Mouse (Mus musculus) cortical plate, adult 2 months (tissue): ENCODE results near the gene Snx11. TPM values are rescaled to one million over a fixed set of nuclear protein-coding genes. Genes with fewer than 3 reads are reported as not detected.

Source experiments
- H3K27ac ChIP-seq: fragments of 200-500 bp; 2 replicates; pipeline ENCODE4 v1.5.1; 2012; ENCODE audit warnings: low read length, control low read depth, inconsistent platforms; ENCODE audit not compliant: insufficient read depth
- H3K4me1 ChIP-seq: fragments of 200-500 bp; 2 replicates; pipeline ENCODE4 v1.6.1; 2011; ENCODE audit warnings: low read length; ENCODE audit not compliant: control insufficient read depth, insufficient read depth
- H3K4me3 ChIP-seq: fragments of 200-500 bp; 2 replicates; pipeline ENCODE4 v1.5.1; 2011; ENCODE audit warnings: mild to moderate bottlenecking, low read length, control low read depth; ENCODE audit not compliant: insufficient read depth
- CTCF ChIP-seq: fragments of 200-500 bp; IDR thresholded peaks from 2 replicates; pipeline ENCODE4 v1.5.1; 2011; ENCODE audit warnings: mild to moderate bottlenecking, control low read depth, low read length; ENCODE audit not compliant: insufficient read depth; ENCODE audit errors: extremely low read depth
- POLR2A ChIP-seq: fragments of 200-500 bp; IDR thresholded peaks from 2 replicates; pipeline ENCODE4 v1.6.1; 2011; ENCODE audit warnings: mild to moderate bottlenecking, low read length, control low read depth; ENCODE audit not compliant: insufficient read depth; ENCODE audit errors: extremely low read depth
- polyA plus RNA-seq: library from polyadenylated mRNA; depleted of rRNA; stranded (reverse); fragments of >200 nt; gene quantifications from 2 replicates; pipeline ENCODE4 v1.2.3, GENCODE M21; 2012

Snx11 gene
- polyA plus RNA-seq, 1 experiment: 42.9 TPM

GRCm38 (mm10) chr11:96764511-96765350 lies 12.6 kb downstream of the Snx11 start:
- TF ChIP-seq CTCF: no peak
- TF ChIP-seq POLR2A: no peak
- Histone ChIP-seq H3K4me3 (no peak overlapping the region), H3K27ac (no peak overlapping the region), H3K4me1 (peaks cover 1% of the 10 kb centered on the region)

GRCm38 (mm10) chr11:96762742-96763470 lies 14.5 kb downstream of the Snx11 start:
- H3K27ac ChIP-seq: no peak overlapping the region
- peaks cover 1% of the 10 kb centered on the region for H3K4me1 ChIP-seq
- TF ChIP-seq POLR2A (no peak), CTCF (no peak)
- no peak overlapping the region for H3K4me3 ChIP-seq

GRCm38 (mm10) chr11:96761984-96762383 lies 15.4 kb downstream of the Snx11 start:
- TF ChIP-seq CTCF: no peak
- no peak for TF ChIP-seq POLR2A
- no peak overlapping the region for H3K4me3 ChIP-seq
- H3K27ac ChIP-seq: no peak overlapping the region
- H3K4me1 ChIP-seq: peaks cover 1% of the 10 kb centered on the region

GRCm38 (mm10) chr11:96760042-96760441 lies 17.3 kb downstream of the Snx11 start:
- no peaks in the 10 kb centered on the region; the same call in 1 of the 2 replicates for H3K4me1 ChIP-seq
- H3K4me3 ChIP-seq: no peak overlapping the region
- TF ChIP-seq POLR2A (no peak), CTCF (peak; percentile 80)
- no peak overlapping the region for H3K27ac ChIP-seq

- no peak overlapping the region for H3K4me3 ChIP-seq
- no peak for TF ChIP-seq CTCF
- no peak for TF ChIP-seq POLR2A
- H3K4me1 ChIP-seq: no peaks in the 10 kb centered on the region; the same call in 1 of the 2 replicates
- H3K27ac ChIP-seq: no peak overlapping the region
These were observed 19.0 kb downstream of the Snx11 start for GRCm38 (mm10) chr11:96758402-96758801.

- no peak overlapping the region for H3K4me3 ChIP-seq
- no peak overlapping the region for H3K27ac ChIP-seq
- TF ChIP-seq POLR2A (no peak), CTCF (no peak)
- H3K4me1 ChIP-seq: no peaks in the 10 kb centered on the region
These were observed 19.9 kb downstream of the Snx11 start for GRCm38 (mm10) chr11:96757421-96757820.

GRCm38 (mm10) chr11:96755298-96755697 lies 22.1 kb downstream of the Snx11 start:
- TF ChIP-seq CTCF (no peak), POLR2A (no peak)
- no peak overlapping the region for H3K27ac ChIP-seq

GRCm38 (mm10) chr11:96747555-96747954 lies 29.8 kb downstream of the Snx11 start:
- TF ChIP-seq POLR2A: no peak
- no peak for TF ChIP-seq CTCF

More at GRCm38 (mm10) chr11:96755298-96755697, 22.1 kb downstream of the Snx11 start:
- Histone ChIP-seq H3K4me3 (no peak overlapping the region), H3K4me1 (no peaks in the 10 kb centered on the region)

GRCm38 (mm10) chr11:96746648-96747047 lies 30.7 kb downstream of the Snx11 start:
- no peak for TF ChIP-seq CTCF
- TF ChIP-seq POLR2A: no peak
- H3K27ac ChIP-seq: no peak overlapping the region
- H3K4me3 ChIP-seq: no peak overlapping the region
- H3K4me1 ChIP-seq: no peaks in the 10 kb centered on the region

More at GRCm38 (mm10) chr11:96747555-96747954, 29.8 kb downstream of the Snx11 start:
- Histone ChIP-seq H3K4me3 (no peak overlapping the region), H3K4me1 (no peaks in the 10 kb centered on the region), H3K27ac (no peak overlapping the region)
